Comparison of ENCODE assay signal across 8 mouse cellular contexts in genomic region chr9:26733986-26734385, GRCm38 (mm10). TPM values are rescaled to one million over a fixed set of nuclear protein-coding genes. Genes with fewer than 3 reads are reported as not detected.
DNase-seq lines count a peak whose midpoint lies in the region; ATAC-seq lines count a peak whose summit lies in the region.

No protein-coding gene starts in this region.

- peak overlapping the region; percentile 49 for H3K4me3 ChIP-seq in kidney, embryonic 15.5 days (replicated peaks)
- H3K4me3 ChIP-seq in embryonic facial prominence, embryonic 12.5 days = peak overlapping the region; percentile 61
- peak overlapping the region; percentile 93 for H3K4me3 ChIP-seq in hindbrain, embryonic 16.5 days (ENCODE audit: low read length)
- peak overlapping the region; percentile 73 for H3K4me3 ChIP-seq in midbrain, embryonic 12.5 days

- WGBS in kidney, embryonic 15.5 days = under 1% methylated on average over 37 of the region's 37 CpGs
- WGBS in embryonic facial prominence, embryonic 12.5 days = 1% methylated on average over 37 of the region's 37 CpGs
- under 1% methylated on average over 31 of the region's 37 CpGs for WGBS in hindbrain, embryonic 16.5 days
- WGBS in midbrain, embryonic 12.5 days = 0% methylated on average over 37 of the region's 37 CpGs

- H3K27ac ChIP-seq in kidney, embryonic 15.5 days = no peak overlapping the region
- H3K27ac ChIP-seq in embryonic facial prominence, embryonic 12.5 days = no peak overlapping the region
- H3K27ac ChIP-seq in hindbrain, embryonic 16.5 days (ENCODE audit: low read depth, low read length) = peak overlapping the region; percentile 95
- peak overlapping the region; percentile 75 for H3K27ac ChIP-seq in midbrain, embryonic 12.5 days (replicated peaks)

- DNase-seq in kidney, postnatal 36 days = no peak
- no peak for DNase-seq in urinary bladder, postnatal 25 days (ENCODE audit: low spot score)
- no peak for DNase-seq in ovary, postnatal 36 days (ENCODE audit: low spot score)
- DNase-seq in yolk sac, embryonic 10.5 days (ENCODE audit: low spot score) = no peak

- H3K36me3 ChIP-seq in kidney, embryonic 15.5 days = no peaks in the 10 kb centered on the region
- no peaks in the 10 kb centered on the region for H3K36me3 ChIP-seq in embryonic facial prominence, embryonic 12.5 days
- H3K36me3 ChIP-seq in hindbrain, embryonic 16.5 days (ENCODE audit: control insufficient read depth, insufficient read depth, low read length) = no peaks in the 10 kb centered on the region
- no peaks in the 10 kb centered on the region for H3K36me3 ChIP-seq in midbrain, embryonic 12.5 days

- peak overlapping the region; percentile 91 for H3K4me2 ChIP-seq in kidney, embryonic 15.5 days
- H3K4me2 ChIP-seq in embryonic facial prominence, embryonic 12.5 days (replicated peaks) = peak overlapping the region; percentile 98
- peak overlapping the region; percentile 78 for H3K4me2 ChIP-seq in hindbrain, embryonic 16.5 days (ENCODE audit: low read length)
- peak overlapping the region; percentile 85 for H3K4me2 ChIP-seq in midbrain, embryonic 12.5 days (replicated peaks)

- no peak overlapping the region for H3K9ac ChIP-seq in kidney, embryonic 15.5 days
- H3K9ac ChIP-seq in embryonic facial prominence, embryonic 12.5 days = peak overlapping the region; percentile 59
- peak overlapping the region; percentile 98 for H3K9ac ChIP-seq in hindbrain, embryonic 16.5 days (ENCODE audit: low read depth, low read length)
- peak overlapping the region; percentile 90 for H3K9ac ChIP-seq in midbrain, embryonic 12.5 days (replicated peaks)

- ATAC-seq in kidney, embryonic 15.5 days (replicated peaks; ENCODE audit: low FRiP score) = peak; percentile 69
- peak; percentile 62 for ATAC-seq in embryonic facial prominence, embryonic 12.5 days (ENCODE audit: insufficient number of reproducible peaks, insufficient read depth, low FRiP score, low TSS enrichment)
- peak; percentile 60 for ATAC-seq in hindbrain, embryonic 16.5 days
- peak; percentile 69 for ATAC-seq in midbrain, embryonic 12.5 days (ENCODE audit: low FRiP score, low read depth)

- peaks cover 8% of the 10 kb centered on the region for H3K4me1 ChIP-seq in kidney, embryonic 15.5 days
- H3K4me1 ChIP-seq in embryonic facial prominence, embryonic 12.5 days = no peaks in the 10 kb centered on the region
- peaks cover 28% of the 10 kb centered on the region for H3K4me1 ChIP-seq in hindbrain, embryonic 16.5 days (ENCODE audit: control insufficient read depth, insufficient read depth, low read depth, low read length)
- peaks cover 22% of the 10 kb centered on the region for H3K4me1 ChIP-seq in midbrain, embryonic 12.5 days

- no peaks in the 10 kb centered on the region for H3K9me3 ChIP-seq in kidney, embryonic 15.5 days (replicated peaks)
- H3K9me3 ChIP-seq in embryonic facial prominence, embryonic 12.5 days = no peaks in the 10 kb centered on the region
- H3K9me3 ChIP-seq in hindbrain, embryonic 16.5 days (ENCODE audit: control insufficient read depth, low read length) = no peaks in the 10 kb centered on the region
- H3K9me3 ChIP-seq in midbrain, embryonic 12.5 days = no peaks in the 10 kb centered on the region

- peaks cover 54% of the 10 kb centered on the region for H3K27me3 ChIP-seq in kidney, embryonic 15.5 days
- H3K27me3 ChIP-seq in embryonic facial prominence, embryonic 12.5 days = peaks cover 47% of the 10 kb centered on the region
- H3K27me3 ChIP-seq in hindbrain, embryonic 16.5 days (replicated peaks; ENCODE audit: control insufficient read depth, insufficient read depth, low read length) = no peaks in the 10 kb centered on the region
- peaks cover 22% of the 10 kb centered on the region for H3K27me3 ChIP-seq in midbrain, embryonic 12.5 days

RNA-seq across cellular contexts. Expression of gene B3gat1, which starts 0.5 kb away (rescaled TPM):
- polyA plus RNA-seq in kidney, embryonic 15.5 days (2015; fragmentation: Nextera tagmentation; extraction: Ambion mirVana) = 0.15 and 0.21 TPM in 2 replicates
- 1.3 and 1.4 TPM in 2 replicates for polyA plus RNA-seq in embryonic facial prominence, embryonic 12.5 days (2016; fragmentation: Nextera tagmentation; extraction: Ambion mirVana)
- 32.6 and 45.4 TPM in 2 replicates for polyA plus RNA-seq in hindbrain, embryonic 16.5 days (2015; fragmentation: Nextera tagmentation; extraction: Ambion mirVana)
- polyA plus RNA-seq in midbrain, embryonic 12.5 days (2016; fragmentation: Nextera tagmentation; extraction: Ambion mirVana) = 10.9 and 12.9 TPM in 2 replicates

Comparison
In these comparisons a context has a peak if more than half of its experiments do, and no peak if none do; other contexts are left out.
1. H3K27ac ChIP-seq: peak in hindbrain, embryonic 16.5 days (single experiment) and midbrain, embryonic 12.5 days (single experiment); none in kidney, embryonic 15.5 days (single experiment) and embryonic facial prominence, embryonic 12.5 days (single experiment).
2. Peak in every context shown above with its lines, with median percentiles within 50 percentile points of each other: ATAC-seq, H3K4me2 ChIP-seq and H3K4me3 ChIP-seq.